Mouse (Mus musculus): ENCODE results near the gene Siglecf.

The Siglecf gene

GRCm38 (mm10) chr7:43392349-43393121 lies 41.4 kb downstream of the Siglecf start:
- no peak for DNase-seq

- DNase-seq: no peak
These were observed 48.4 kb downstream of the Siglecf start for GRCm38 (mm10) chr7:43399501-43399900.

DNA sequence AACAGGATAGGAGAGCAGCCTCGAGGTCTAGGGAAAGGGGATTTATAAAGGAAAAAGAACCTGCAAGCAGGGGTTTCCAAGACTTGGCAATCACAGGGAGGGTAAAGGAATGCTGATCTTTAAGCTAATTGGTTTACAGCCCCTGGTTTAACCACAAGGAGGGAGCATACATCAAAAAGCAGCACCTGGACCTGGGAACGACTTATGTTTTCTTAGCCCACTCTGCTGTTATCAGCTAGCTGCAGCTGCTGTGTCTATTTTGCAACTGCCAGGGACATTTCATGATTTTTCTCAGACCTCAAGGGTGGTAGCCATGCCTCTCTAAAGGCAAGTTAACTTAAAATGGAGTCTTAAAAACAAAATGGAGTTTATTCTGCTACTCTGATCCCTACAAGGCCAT lies 51.6 kb downstream of the Siglecf start:
- DNase-seq: no peak

DNA sequence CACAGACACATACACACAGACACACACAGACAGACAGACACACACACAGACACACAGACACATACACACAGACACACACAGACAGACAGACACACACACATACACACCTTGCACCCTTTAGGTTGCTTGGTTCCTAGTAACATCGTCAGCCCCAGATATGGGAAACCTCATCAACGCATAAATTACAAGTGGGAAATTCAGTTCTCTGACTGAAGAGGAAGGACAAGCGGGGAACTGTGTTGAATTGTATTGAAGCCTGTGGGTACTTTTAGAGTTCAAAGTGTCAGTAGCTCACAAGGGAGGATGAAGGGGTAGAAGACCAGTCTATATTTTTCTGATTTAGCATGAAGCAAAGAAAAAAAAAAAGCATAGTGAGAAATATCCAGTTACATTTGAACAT lies 56.4 kb downstream of the Siglecf start:
- DNase-seq: no peak

DNA sequence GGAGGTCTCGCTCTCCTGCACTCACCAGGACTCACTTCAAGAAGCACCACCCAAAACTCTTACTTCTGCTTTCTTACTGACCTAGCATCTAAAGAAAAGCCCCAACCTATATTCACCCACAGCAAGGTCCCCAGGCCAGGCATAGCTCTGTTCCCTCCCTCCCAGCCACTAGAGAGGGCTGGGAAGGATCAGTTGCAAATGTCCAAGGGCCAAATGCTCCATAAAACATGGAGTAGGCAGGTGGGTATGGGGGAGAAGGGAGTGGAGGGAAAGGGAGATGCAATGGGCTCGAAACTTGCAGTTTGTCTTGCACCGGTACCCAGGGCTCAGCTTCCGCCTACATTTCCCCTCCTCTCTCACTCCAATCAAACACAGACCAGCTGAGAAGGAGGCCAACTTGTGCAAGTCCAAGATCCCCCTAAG lies 57.0 kb downstream of the Siglecf start, which contains the start of gene Siglecg:
Siglecg (plus strand) TSS at position 74 of the 423 bp plus-strand sequence.
- DNase-seq: no peak

DNA sequence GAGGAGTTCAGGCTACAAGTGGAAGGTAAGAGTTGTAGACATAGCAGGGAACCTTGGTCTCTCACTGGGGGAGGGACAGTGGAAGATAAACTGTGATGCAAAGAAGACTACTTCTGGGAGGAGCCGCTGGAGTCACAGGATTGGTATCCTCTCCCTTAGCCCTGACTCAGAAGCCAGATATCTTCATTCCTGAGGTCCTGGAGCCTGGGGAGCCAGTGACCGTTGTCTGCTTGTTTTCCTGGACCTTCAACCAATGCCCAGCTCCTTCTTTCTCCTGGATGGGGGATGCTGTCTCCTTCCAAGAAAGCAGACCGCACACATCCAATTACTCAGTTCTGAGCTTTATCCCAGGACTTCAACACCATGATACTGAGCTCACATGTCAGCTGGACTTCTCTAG lies 57.9 kb downstream of the Siglecf start:
- DNase-seq: no peak

Data from cerebellum, adult 8-10 months (tissue).